Mouse (Mus musculus): Measurements from ENCODE around the gene Zfp750.
A peak's percentile ranks its signal among the peaks of the same experiment; 100 is the strongest.

Zfp750 gene

GRCm38 (mm10) chr11:121519131-121519530 is at the start of gene Zfp750:
Zfp750 (minus strand) TSS chr11:121519333.
- DNase-seq (ENCODE audit: low spot score in 2 of 2), result no peak

- no peak for DNase-seq (ENCODE audit: low spot score in 2 of 2)
Observed at GRCm38 (mm10) chr11:121564265-121564664, 45.1 kb upstream of the Zfp750 start.

- no peak for DNase-seq (ENCODE audit: low spot score in 2 of 2)
Observed at GRCm38 (mm10) chr11:121563312-121563711, 44.2 kb upstream of the Zfp750 start.

GRCm38 (mm10) chr11:121560294-121560663 is 41.1 kb upstream of the Zfp750 start:
- DNase-seq (ENCODE audit: low spot score in 2 of 2), result no peak

GRCm38 (mm10) chr11:121559527-121560293 is 40.6 kb upstream of the Zfp750 start:
- DNase-seq (ENCODE audit: low spot score in 2 of 2), result peak; percentile 54 to 62

- DNase-seq (ENCODE audit: low spot score in 2 of 2), result no peak
Observed at GRCm38 (mm10) chr11:121558522-121558921, 39.4 kb upstream of the Zfp750 start.

- no peak for DNase-seq (ENCODE audit: low spot score in 2 of 2)
Observed at GRCm38 (mm10) chr11:121557946-121558345, 38.8 kb upstream of the Zfp750 start.

- no peak for DNase-seq (ENCODE audit: low spot score in 2 of 2)
Observed at GRCm38 (mm10) chr11:121556727-121557126, 37.6 kb upstream of the Zfp750 start.

GRCm38 (mm10) chr11:121553458-121553857 is 34.3 kb upstream of the Zfp750 start:
- DNase-seq (ENCODE audit: low spot score in 2 of 2), result no peak

- no peak for DNase-seq (ENCODE audit: low spot score in 2 of 2)
Observed at GRCm38 (mm10) chr11:121552846-121553457, 33.8 kb upstream of the Zfp750 start.

GRCm38 (mm10) chr11:121552167-121552566 is 33.0 kb upstream of the Zfp750 start:
- peak in 1 of 2 experiments; percentile 13 for DNase-seq (ENCODE audit: low spot score in 2 of 2)

- no peak for DNase-seq (ENCODE audit: low spot score in 2 of 2)
Observed at GRCm38 (mm10) chr11:121551206-121551799, 32.2 kb upstream of the Zfp750 start.

GRCm38 (mm10) chr11:121549843-121550647 is 30.9 kb upstream of the Zfp750 start:
- no peak for DNase-seq (ENCODE audit: low spot score in 2 of 2)

- peak; percentile 47 to 64 for DNase-seq (ENCODE audit: low spot score in 2 of 2)
Observed at GRCm38 (mm10) chr11:121548996-121549842, 30.1 kb upstream of the Zfp750 start.

- DNase-seq (ENCODE audit: low spot score in 2 of 2), result peak; percentile 51 to 73
Observed at GRCm38 (mm10) chr11:121547925-121548324, 28.8 kb upstream of the Zfp750 start.

GRCm38 (mm10) chr11:121547234-121547633 is 28.1 kb upstream of the Zfp750 start:
- peak; percentile 30 to 60 for DNase-seq (ENCODE audit: low spot score in 2 of 2)

- DNase-seq (ENCODE audit: low spot score in 2 of 2), result no peak
Observed at GRCm38 (mm10) chr11:121545398-121546034, 26.4 kb upstream of the Zfp750 start.

- DNase-seq (ENCODE audit: low spot score in 2 of 2), result no peak
Observed at GRCm38 (mm10) chr11:121544755-121545397, 25.7 kb upstream of the Zfp750 start.

GRCm38 (mm10) chr11:121543922-121544321 is 24.8 kb upstream of the Zfp750 start:
- no peak for DNase-seq (ENCODE audit: low spot score in 2 of 2)

GRCm38 (mm10) chr11:121543287-121543856 is 24.2 kb upstream of the Zfp750 start:
- peak; percentile 29 to 59 for DNase-seq (ENCODE audit: low spot score in 2 of 2)
